8 mouse cellular contexts compared by ENCODE assay signal in genomic region chr16:57669348-57669747, GRCm38 (mm10).
DNase-seq lines count a peak whose midpoint lies in the region; ATAC-seq and TF ChIP-seq lines count a peak whose summit lies in the region.

No protein-coding gene starts in this region.

- DNase-seq in frontal cortex, postnatal 25 days (ENCODE audit: low spot score in 2 of 2), result no peak
- DNase-seq in right cerebral cortex, adult 18-20 months, result peak; percentile 5
- DNase-seq in right cerebral cortex, postnatal 36 days (ENCODE audit: low spot score in 2 of 2), result no peak
- peak; percentile 60 for DNase-seq in kidney, adult 9 months
- DNase-seq in naive thymus-derived CD4-positive, alpha-beta T cell, adult 2 months (ENCODE audit: low read depth), result peak; percentile 9
- DNase-seq in urinary bladder, adult 18-20 months (ENCODE audit: low spot score in 2 of 2), result no peak

- no peak for TF ChIP-seq POLR2A in cortical plate, adult 2 months (IDR thresholded peaks at IDR 0.05; ENCODE audit: extremely low read depth, insufficient read depth, low read length)

- peak; percentile 74; the same call in 1 of the 2 replicates for ATAC-seq in frontal cortex, adult (ENCODE audit: low TSS enrichment)

- no peak overlapping the region for H3K4me3 ChIP-seq in cortical plate, adult 2 months (ENCODE audit: insufficient read depth, low read length)

- no peaks in the 10 kb centered on the region for H3K4me1 ChIP-seq in cortical plate, adult 2 months (ENCODE audit: control insufficient read depth, insufficient read depth, low read length)

- TF ChIP-seq CTCF in cortical plate, adult 2 months (IDR thresholded peaks at IDR 0.05; ENCODE audit: extremely low read depth, insufficient read depth, low read length), result peak; percentile 59

- H3K27ac ChIP-seq in cortical plate, adult 2 months (ENCODE audit: insufficient read depth, low read length), result no peak overlapping the region

Comparison
In these comparisons a context has a peak if more than half of its experiments do, and no peak if none do; other contexts are left out.
1. DNase-seq: peak in right cerebral cortex, adult 18-20 months (single experiment), kidney, adult 9 months (single experiment) and naive thymus-derived CD4-positive, alpha-beta T cell, adult 2 months (single experiment); none in frontal cortex, postnatal 25 days (0 of 2), right cerebral cortex, postnatal 36 days (0 of 2) and urinary bladder, adult 18-20 months (0 of 2).